Mouse (Mus musculus) common myeloid progenitor, adult 5-6 weeks (primary cell): ENCODE results near the gene Als2. TPM values are rescaled to one million over a fixed set of nuclear protein-coding genes. Genes with fewer than 3 reads are reported as not detected.
A peak's percentile ranks its signal among the peaks of the same experiment; 100 is the strongest.

Experiments
- ATAC-seq: replicated peaks from 2 replicates; pipeline ENCODE4 v1.8.0; 2016; ENCODE audit warnings: low read depth, mild to moderate bottlenecking, moderate TSS enrichment, inconsistent platforms; ENCODE audit not compliant: poor library complexity, severe bottlenecking
- total RNA-seq: library from RNA; stranded (forward); fragments of 200-1000, 187-1606 nt; gene quantifications from 2 replicates; pipeline ENCODE4 v1.2.3, GENCODE M21; 2017

The Als2 gene
- total RNA-seq, 1 experiment from 2014 or later, result 17.1 TPM

DNA sequence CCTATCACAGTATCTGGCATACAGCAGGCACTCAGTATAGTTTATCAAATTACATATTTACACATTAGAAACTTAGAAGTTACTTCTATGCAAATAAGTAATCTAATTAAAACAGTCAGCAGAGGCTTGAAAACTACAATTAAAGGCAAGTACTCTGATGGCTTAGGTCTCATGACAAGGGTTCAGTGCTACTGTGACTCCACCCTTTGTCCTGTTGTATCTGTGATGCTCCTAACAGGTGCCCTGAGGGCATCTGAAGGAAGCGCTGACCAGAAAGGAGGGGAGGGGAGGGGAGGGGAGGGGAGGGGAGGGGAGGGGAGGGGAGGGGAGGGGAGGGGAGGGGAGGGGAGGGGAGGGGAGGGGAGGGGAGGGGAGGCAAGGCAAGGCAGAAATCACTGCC is 24.1 kb downstream of the Als2 start:
- no peak for ATAC-seq

- ATAC-seq, result no peak
These were observed 24.8 kb downstream of the Als2 start for GRCm38 (mm10) chr1:59212076-59212779.

- no peak for ATAC-seq
These were observed 25.4 kb downstream of the Als2 start for GRCm38 (mm10) chr1:59211651-59212050.

- no peak for ATAC-seq
These were observed 28.7 kb downstream of the Als2 start for GRCm38 (mm10) chr1:59208331-59208730.

DNA sequence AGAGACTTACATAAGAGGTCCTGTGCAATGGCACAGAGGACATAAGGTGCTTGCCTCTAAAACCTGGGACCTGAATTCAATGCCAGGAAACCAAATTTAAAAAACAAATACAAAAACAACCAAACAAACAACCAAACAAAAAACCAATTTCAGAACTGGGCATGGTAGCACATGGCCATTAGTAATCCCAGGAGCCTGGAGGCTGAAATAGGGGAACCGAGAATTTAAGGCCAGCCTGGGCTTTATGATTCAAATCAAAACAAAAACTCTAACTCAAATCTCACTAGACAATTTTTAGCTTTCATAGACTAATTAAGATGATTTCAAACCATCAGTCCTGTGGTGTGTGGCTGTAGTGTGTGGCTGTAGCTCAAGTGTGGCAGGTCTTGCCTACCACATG is 32.5 kb downstream of the Als2 start:
- no peak for ATAC-seq

DNA sequence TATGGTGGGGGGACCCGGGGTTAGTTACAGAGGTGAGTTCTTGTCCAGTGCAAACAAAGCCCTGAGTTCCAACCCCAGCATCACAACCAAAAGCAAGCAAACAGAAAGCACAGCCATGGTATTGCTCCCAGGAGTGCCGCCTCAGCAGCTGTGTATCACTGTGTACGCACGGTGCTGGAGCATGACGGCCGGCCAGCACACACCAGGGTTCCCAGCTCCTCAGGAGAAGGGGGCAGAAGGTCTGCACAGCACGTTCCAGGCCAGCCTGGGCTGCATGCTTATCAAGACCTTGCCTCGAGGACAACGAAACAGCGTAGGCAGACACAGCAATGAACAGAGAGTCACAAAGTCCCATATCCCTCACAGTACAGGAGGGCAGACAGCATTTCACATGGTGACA is 34.7 kb downstream of the Als2 start:
- no peak for ATAC-seq

DNA sequence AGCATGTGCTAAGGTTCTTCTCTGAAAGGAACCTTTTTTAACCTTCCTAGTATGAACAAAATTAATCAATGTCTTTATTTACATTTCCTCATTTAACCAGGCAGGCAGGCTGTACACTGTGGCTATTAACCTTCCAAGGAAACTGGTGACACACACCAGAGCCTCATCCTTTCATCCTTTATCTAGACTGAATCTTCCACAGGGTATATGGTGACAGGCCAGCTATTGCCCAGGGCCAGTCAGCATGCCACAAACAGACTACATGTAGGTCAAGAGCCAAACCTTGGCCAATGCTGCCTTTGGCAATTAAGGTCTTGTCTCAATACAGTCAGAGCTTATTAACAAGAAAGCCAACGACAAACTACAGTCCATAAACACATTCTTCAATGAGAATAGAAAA is 35.5 kb downstream of the Als2 start:
- ATAC-seq, result no peak

- ATAC-seq, result no peak
These were observed 36.1 kb downstream of the Als2 start for GRCm38 (mm10) chr1:59200960-59201359.

DNA sequence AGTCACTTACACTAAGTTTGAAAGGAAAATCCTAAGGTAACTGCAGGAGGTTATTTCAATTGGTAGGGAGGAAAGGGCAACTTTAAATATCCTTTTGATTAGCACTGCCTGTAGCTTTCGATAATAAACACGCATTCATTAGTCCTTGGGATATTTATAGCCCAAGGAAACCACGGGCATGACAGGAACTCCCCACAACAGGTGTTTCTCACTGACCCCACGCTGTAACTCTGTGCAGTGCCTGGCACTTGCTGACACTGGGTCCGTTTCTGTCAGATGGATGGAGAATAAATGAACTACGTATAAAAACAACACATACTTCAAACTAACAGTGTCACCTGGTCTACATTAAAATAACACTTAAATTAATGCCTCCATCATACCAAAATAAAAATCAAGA is 42.1 kb downstream of the Als2 start:
- ATAC-seq, result no peak; the same call in 1 of the 2 replicates

DNA sequence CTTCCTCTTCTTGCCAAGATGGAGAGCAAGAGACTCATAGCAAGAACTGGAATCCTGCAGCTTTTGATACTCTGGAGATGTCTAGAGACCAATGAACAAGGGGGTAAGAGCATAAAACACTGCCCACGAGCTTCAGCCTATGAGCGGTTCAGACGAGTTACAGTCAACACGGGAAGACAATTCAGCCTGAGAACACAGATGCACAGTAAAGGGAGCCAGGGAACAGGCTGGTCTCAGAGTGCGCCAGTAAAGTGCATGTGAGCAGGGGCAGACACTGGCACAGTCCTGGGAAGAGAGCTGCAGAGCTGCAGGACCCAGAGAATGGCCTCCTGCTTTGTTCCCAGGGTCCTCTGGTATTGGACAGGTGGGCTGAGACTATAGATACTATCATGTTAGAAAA is 49.2 kb downstream of the Als2 start:
- no peak for ATAC-seq

GRCm38 (mm10) chr1:59186317-59186716 is 50.7 kb downstream of the Als2 start:
- no peak for ATAC-seq

DNA sequence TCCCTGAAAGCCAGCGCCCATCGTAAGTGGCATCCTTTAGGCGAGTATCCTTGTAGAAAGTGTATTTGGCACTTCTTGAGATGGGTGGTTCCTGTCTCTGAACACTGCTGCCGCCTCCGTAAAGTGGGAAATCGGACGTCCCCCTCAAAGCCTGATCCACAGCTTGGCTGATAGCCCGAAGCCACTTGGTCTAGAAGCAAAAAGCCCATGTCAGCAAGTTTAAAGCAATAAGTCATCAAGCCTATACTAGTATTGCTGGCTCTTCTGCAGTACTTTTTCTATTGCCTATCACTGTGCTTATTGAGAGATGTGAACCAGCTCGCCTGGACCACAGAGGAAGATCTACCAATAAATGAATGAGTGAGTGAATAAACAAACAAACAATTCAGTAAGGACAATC is 51.6 kb downstream of the Als2 start:
- ATAC-seq, result no peak

DNA sequence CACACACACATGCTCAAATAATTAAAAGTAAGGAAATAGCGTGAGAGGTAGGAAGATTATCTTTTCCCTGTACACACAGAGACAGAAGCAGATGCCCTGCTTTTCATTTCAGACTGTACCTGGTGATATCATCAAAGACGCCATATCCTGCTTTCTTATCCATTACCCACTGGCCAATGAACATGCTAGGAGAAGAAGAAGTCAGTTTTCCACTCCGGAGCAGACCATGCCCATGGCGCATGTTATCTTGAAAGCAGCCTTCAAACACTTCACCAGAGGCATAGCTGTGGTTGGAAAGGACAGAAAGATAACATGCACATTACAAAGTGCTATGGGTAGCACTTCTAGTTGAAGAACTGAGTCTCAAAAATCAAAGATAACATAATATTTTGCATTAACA is 54.0 kb downstream of the Als2 start:
- peak; percentile 90 for ATAC-seq

DNA sequence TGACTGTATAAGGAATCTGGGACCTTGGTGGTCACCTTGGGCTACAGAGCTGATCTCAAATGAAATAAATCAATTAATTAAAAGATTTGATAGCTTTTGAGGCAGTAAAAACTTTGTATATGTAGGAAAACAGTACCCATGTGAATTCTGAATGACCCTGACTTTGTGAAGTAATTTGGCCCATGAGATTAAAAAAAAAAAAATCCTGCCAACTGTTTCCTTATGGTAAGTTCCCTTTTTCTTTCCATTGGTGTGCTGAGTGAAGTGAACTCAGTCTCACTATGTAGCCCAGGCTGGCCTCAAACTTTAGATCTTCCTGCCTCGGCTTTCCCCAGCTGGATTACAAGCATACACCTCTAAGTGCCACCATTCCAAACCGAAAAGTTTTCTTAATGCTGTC is 54.7 kb downstream of the Als2 start:
- ATAC-seq, result no peak

- no peak for ATAC-seq
These were observed 57.0 kb downstream of the Als2 start for GRCm38 (mm10) chr1:59180003-59180402.

DNA sequence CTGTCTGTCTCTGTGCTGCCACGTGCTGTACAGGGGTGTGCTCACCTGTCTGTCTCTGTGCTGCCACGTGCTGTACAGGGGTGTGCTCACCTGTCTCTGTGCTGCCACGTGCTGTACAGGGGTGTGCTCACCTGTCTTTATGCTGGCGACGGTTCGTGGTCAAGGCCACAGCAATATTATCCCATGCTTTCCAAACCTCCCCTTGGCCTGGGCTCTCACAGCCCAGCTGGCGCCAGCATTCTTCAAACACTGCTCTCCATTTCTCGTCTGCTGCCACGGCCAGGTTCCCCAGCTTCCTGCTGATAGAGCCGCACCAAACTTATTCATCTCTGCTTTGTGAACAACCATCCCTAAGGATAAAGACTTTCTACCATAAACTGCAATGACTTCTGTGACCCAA is 58.6 kb downstream of the Als2 start:
- no peak for ATAC-seq

- ATAC-seq, result no peak
These were observed 62.3 kb downstream of the Als2 start for GRCm38 (mm10) chr1:59174514-59175373.

DNA sequence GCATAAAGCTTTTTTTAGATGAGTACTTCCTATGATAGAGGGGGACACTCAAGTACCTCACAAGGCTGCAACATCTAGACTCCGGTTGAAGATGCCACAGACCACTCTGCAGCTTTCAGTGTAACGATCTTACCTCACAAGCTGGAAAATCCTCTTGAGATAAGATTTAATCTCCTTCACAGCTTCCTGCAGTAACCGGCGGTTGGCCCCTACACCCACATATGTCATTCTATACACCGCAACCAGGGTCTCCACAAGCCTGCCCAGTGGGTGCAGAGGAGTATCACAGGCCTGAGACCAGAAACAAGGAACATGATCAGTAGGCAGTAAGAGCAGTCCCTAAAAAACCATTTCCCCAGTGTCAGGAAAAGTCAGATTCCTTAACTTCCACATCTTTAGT is 64.0 kb downstream of the Als2 start:
- ATAC-seq, result peak; percentile 77

GRCm38 (mm10) chr1:59171875-59172274 is 65.2 kb downstream of the Als2 start:
- peak; percentile 46 for ATAC-seq

GRCm38 (mm10) chr1:59170290-59170689 is 66.7 kb downstream of the Als2 start:
- ATAC-seq, result no peak

DNA sequence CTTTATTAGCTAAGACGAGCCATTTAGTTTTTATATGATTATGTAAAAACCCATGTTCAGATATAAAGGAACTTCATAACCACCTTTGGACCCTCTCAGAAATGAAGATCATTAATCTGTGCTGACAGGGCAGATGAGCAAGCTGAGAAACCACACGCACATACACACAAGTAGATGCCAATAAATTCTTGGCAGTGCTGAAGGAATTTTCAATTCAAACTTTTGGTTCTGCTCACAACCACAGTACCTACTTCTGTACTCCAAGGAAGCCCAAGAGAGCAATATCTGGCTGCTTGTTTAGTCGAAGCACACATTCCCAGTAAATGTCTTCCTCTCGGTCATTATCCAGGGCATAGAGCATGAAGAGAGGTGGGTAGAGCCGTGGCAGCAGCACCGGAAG is 67.4 kb downstream of the Als2 start:
- ATAC-seq, result no peak

GRCm38 (mm10) chr1:59168556-59168955 is 68.5 kb downstream of the Als2 start:
- no peak for ATAC-seq
